Mouse (Mus musculus) stomach, embryonic 14.5 days (tissue): ENCODE data around the gene E130208F15Rik. TPM values are rescaled to one million over a fixed set of nuclear protein-coding genes. Genes with fewer than 3 reads are reported as not detected.

ENCODE experiments used
- polyA plus RNA-seq: library from polyadenylated mRNA; unstranded; fragments of >200 nt; fragmentation: Nextera tagmentation; extraction: Ambion mirVana; gene quantifications from 2 replicates; pipeline ENCODE4 v1.2.1, GENCODE M21; 2014

Gene E130208F15Rik
- polyA plus RNA-seq, 1 experiment from 2014 or later, result not detected

Other genes starting within 250 kb of the E130208F15Rik start
- gene Zfp82, start 248.8 kb upstream of the E130208F15Rik start, polyA plus RNA-seq, result 5.0 and 5.7 TPM in 2 replicates
- 2.0 and 2.1 TPM in 2 replicates for gene Gm26920, start 231.3 kb upstream of the E130208F15Rik start, polyA plus RNA-seq
- gene Zfp566, start 231.2 kb upstream of the E130208F15Rik start, polyA plus RNA-seq, result 7.5 and 11.2 TPM in 2 replicates
- gene Zfp260, start 227.0 kb upstream of the E130208F15Rik start, polyA plus RNA-seq, result 132 and 142 TPM in 2 replicates
- 6.4 and 7.3 TPM in 2 replicates for gene Zfp382, start 199.8 kb upstream of the E130208F15Rik start, polyA plus RNA-seq
- 19.6 and 22.3 TPM in 2 replicates for gene Zfp146, start 152.0 kb upstream of the E130208F15Rik start, polyA plus RNA-seq
- gene Cox7a1, start 137.6 kb upstream of the E130208F15Rik start, polyA plus RNA-seq, result 5.7 and 8.2 TPM in 2 replicates
- 95.8 and 99.8 TPM in 2 replicates for gene Capns1, start 122.9 kb upstream of the E130208F15Rik start, polyA plus RNA-seq
- gene Polr2i, start 89.8 kb upstream of the E130208F15Rik start, polyA plus RNA-seq, result 143 and 177 TPM in 2 replicates
- gene Tbcb, start 89.5 kb upstream of the E130208F15Rik start, polyA plus RNA-seq, result 148 and 150 TPM in 2 replicates
- gene Ovol3, start 86.0 kb upstream of the E130208F15Rik start, polyA plus RNA-seq, result not detected in 2 replicates
- 0.25 and 0.34 TPM in 2 replicates for gene Thap8, start 41.6 kb upstream of the E130208F15Rik start, polyA plus RNA-seq
- gene Wdr62, start 41.3 kb upstream of the E130208F15Rik start, polyA plus RNA-seq, result 7.9 and 9.8 TPM in 2 replicates
- gene Clip3, start 30.0 kb upstream of the E130208F15Rik start, polyA plus RNA-seq, result 52.8 and 53.9 TPM in 2 replicates
- gene Alkbh6, start 13.0 kb upstream of the E130208F15Rik start, polyA plus RNA-seq, result 70.1 and 76.2 TPM in 2 replicates
- 49.0 and 53.2 TPM in 2 replicates for gene Syne4, start 6.9 kb upstream of the E130208F15Rik start, polyA plus RNA-seq
- gene Sdhaf1, start 2.2 kb downstream of the E130208F15Rik start, polyA plus RNA-seq, result 14.4 and 17.0 TPM in 2 replicates
- gene Lrfn3, start 41.0 kb downstream of the E130208F15Rik start, polyA plus RNA-seq, result 5.2 and 6.7 TPM in 2 replicates
- gene Tyrobp, start 92.0 kb downstream of the E130208F15Rik start, polyA plus RNA-seq, result 47.0 and 56.5 TPM in 2 replicates
- 1.1 TPM in 1 of 2 replicates, not detected in the other for gene Hcst, start 98.1 kb downstream of the E130208F15Rik start, polyA plus RNA-seq
- gene Nfkbid, start 100.0 kb downstream of the E130208F15Rik start, polyA plus RNA-seq, result 2.0 and 2.7 TPM in 2 replicates
- gene Aplp1, start 123.8 kb downstream of the E130208F15Rik start, polyA plus RNA-seq, result 37.4 and 39.0 TPM in 2 replicates
- 0.45 and 1.2 TPM in 2 replicates for gene Kirrel2, start 135.9 kb downstream of the E130208F15Rik start, polyA plus RNA-seq
- gene Nphs1, start 136.6 kb downstream of the E130208F15Rik start, polyA plus RNA-seq, result 0.70 TPM in 1 of 2 replicates, not detected in the other
- not detected in 2 replicates for gene Prodh2, start 171.9 kb downstream of the E130208F15Rik start, polyA plus RNA-seq
- 13.2 and 13.4 TPM in 2 replicates for gene Arhgap33, start 213.3 kb downstream of the E130208F15Rik start, polyA plus RNA-seq
- gene Hspb6, start 230.4 kb downstream of the E130208F15Rik start, polyA plus RNA-seq, result 47.3 and 49.0 TPM in 2 replicates
- gene Proser3, start 230.6 kb downstream of the E130208F15Rik start, polyA plus RNA-seq, result 18.7 and 22.8 TPM in 2 replicates
- 40.8 and 43.7 TPM in 2 replicates for gene Lin37, start 238.1 kb downstream of the E130208F15Rik start, polyA plus RNA-seq
- gene U2af1l4, start 241.6 kb downstream of the E130208F15Rik start, polyA plus RNA-seq, result 95.9 and 96.6 TPM in 2 replicates
- gene Gm49396, start 241.6 kb downstream of the E130208F15Rik start, polyA plus RNA-seq, result 7.1 and 10.0 TPM in 2 replicates
- gene Psenen, start 241.9 kb downstream of the E130208F15Rik start, polyA plus RNA-seq, result 113 and 117 TPM in 2 replicates
- 1.3 and 2.6 TPM in 2 replicates for gene Igflr1, start 243.7 kb downstream of the E130208F15Rik start, polyA plus RNA-seq